In genomic region chr10:118043761-118044160, GRCm38 (mm10) we compare ENCODE assay signal across 12 mouse cellular contexts.
DNase-seq lines count a peak whose midpoint lies in the region; ATAC-seq and TF ChIP-seq lines count a peak whose summit lies in the region.
"Had no signal": no experiment of that assay in that cellular context is flagged by ENCODE, and none has a peak within 500 bp of the region (broad histone marks: within the 10 kb centered on the region; RNA-seq: fewer than 3 reads in every experiment).

No protein-coding gene starts in this region.

- H3K9me3 ChIP-seq in midbrain, embryonic 13.5 days = no peaks in the 10 kb centered on the region
- H3K9me3 ChIP-seq: liver, embryonic 15.5 days had no signal

- peak; percentile 32 for DNase-seq in gastrocnemius, adult 2 months
- no peak for DNase-seq in gastrocnemius, postnatal 25 days
- peak; percentile 37 to 50 for DNase-seq in layer of hippocampus, adult 2 months (ENCODE audit: low spot score in 2 of 2)
- DNase-seq in layer of hippocampus, adult 9-10 months (ENCODE audit: low spot score) = no peak
- peak; percentile 21 for DNase-seq in adrenal gland, postnatal 25 days
- peak; percentile 15 for DNase-seq in heart, postnatal 4 days
- DNase-seq: cerebellum, adult 9-10 months; kidney, adult 11 months; right cerebral cortex, postnatal 25 days had no signal

- 80% methylated on average over 13 of the region's 13 CpGs for WGBS in midbrain, embryonic 13.5 days

- H3K36me3 ChIP-seq in midbrain, embryonic 13.5 days = no peaks in the 10 kb centered on the region
- H3K36me3 ChIP-seq: liver, embryonic 15.5 days had no signal

- H3K4me1 ChIP-seq in midbrain, embryonic 13.5 days (replicated peaks) = peaks cover 3% of the 10 kb centered on the region; the same call in 1 of the 2 replicates
- H3K4me1 ChIP-seq: liver, embryonic 15.5 days had no signal

- no peaks in the 10 kb centered on the region for H3K27me3 ChIP-seq in midbrain, embryonic 13.5 days
- H3K27me3 ChIP-seq: liver, embryonic 15.5 days had no signal

- H3K4me2 ChIP-seq in midbrain, embryonic 13.5 days (replicated peaks) = no peak overlapping the region
- H3K4me2 ChIP-seq: liver, embryonic 15.5 days had no signal

- H3K27ac ChIP-seq in gastrocnemius, adult 2 months = peak overlapping the region; percentile 54
- H3K27ac ChIP-seq in layer of hippocampus, adult 2 months = peak overlapping the region; percentile 55; the same call in 1 of the 2 replicates
- no peak overlapping the region for H3K27ac ChIP-seq in midbrain, embryonic 13.5 days
- H3K27ac ChIP-seq: left cerebral cortex, adult 2 months; liver, embryonic 15.5 days had no signal

- intact Hi-C loops in gastrocnemius, adult 2 months (cut with DNase I) = no loop called here

- no peak for TF ChIP-seq CTCF in gastrocnemius, adult 2 months (IDR thresholded peaks at IDR 0.05)
- no peak; the same call in 1 of the 2 replicates for TF ChIP-seq CTCF in layer of hippocampus, adult 2 months (conservative IDR thresholded peaks at IDR 0.05)

- peak overlapping the region; percentile 37 for H3K4me3 ChIP-seq in gastrocnemius, adult 2 months
- peak overlapping the region; percentile 17; the same call in 1 of the 2 replicates for H3K4me3 ChIP-seq in layer of hippocampus, adult 2 months
- H3K4me3 ChIP-seq in midbrain, embryonic 13.5 days (replicated peaks) = no peak overlapping the region
- H3K4me3 ChIP-seq: left cerebral cortex, adult 2 months; liver, embryonic 15.5 days had no signal

- no peak for ATAC-seq in midbrain, embryonic 13.5 days

- H3K9ac ChIP-seq in midbrain, embryonic 13.5 days (replicated peaks) = no peak overlapping the region
- H3K9ac ChIP-seq: liver, embryonic 15.5 days had no signal

Comparison
In these comparisons a context has a peak if more than half of its experiments do, and no peak if none do; other contexts are left out.
1. DNase-seq: peak in gastrocnemius, adult 2 months (single experiment), layer of hippocampus, adult 2 months (2 of 2), adrenal gland, postnatal 25 days (single experiment) and heart, postnatal 4 days (single experiment); none in gastrocnemius, postnatal 25 days (single experiment) and layer of hippocampus, adult 9-10 months (single experiment).